Mouse (Mus musculus): ENCODE results near the gene Ssh2.

- TF ChIP-seq POLR2A (IDR thresholded peaks at IDR 0.05; ENCODE audit: extremely low read depth, insufficient read depth, low read length) = no peak
- TF ChIP-seq CTCF (IDR thresholded peaks at IDR 0.05; ENCODE audit: extremely low read depth, insufficient read depth, low read length) = no peak
These were observed 131.2 kb downstream of the Ssh2 start for GRCm38 (mm10) chr11:77347273-77347672.
